Mouse (Mus musculus): ENCODE measurements around the gene Epb41l5.

Epb41l5 gene

DNA sequence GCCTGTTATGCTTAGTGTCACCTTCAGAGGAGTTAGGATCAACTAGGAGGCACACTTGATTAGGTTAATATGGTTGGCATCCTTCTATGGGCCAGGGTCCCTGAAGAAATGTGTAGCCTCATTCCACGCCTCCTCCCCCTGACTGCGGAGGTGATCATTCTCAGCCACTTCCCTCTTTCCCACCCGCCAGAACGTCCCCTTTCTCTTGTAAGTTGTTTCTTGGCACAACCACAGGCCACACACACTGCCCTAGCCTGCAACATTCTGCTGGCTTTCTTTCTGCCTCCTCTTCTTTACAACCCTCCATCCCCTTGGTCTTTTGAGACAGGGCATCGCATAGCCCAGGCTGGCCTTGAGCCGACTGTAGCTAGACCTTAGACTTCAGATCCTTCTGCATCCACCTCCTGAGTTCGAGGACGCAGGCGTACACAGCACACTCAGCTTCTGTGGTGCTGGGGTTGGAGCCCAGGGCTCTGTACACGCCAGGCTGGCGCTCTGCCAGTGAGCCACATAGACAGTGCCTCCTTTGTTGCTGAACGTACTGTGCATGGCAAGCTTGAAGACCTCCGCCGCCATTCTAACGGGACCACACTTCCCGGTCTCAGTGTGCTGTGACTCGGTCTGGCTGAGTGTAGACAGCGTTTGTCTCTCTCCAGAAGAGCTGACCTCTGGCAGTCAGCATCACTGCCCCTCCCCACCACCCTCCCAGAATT lies 115.6 kb downstream of the Epb41l5 start:
- no peak for DNase-seq (ENCODE audit: low spot score in 2 of 2)

DNA sequence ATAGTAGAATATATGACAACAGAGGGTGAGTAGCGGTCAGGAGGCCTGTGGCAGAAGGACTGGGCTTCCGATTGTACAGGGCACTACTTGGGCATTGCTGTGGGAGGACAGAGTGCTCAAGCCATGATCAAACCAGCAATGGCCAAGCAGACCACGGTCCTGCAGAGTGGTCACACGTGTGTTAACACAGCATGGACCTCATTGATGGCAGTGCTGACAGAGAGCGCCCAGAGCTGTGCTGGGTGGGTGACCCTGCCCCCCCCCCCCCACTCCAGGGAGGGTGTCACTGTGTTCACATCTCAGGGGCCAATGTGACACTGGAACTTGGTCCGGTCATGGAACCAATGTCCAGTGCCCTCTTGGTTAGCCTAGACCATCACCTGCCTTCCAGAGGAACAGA lies 116.6 kb downstream of the Epb41l5 start:
- DNase-seq (ENCODE audit: low spot score in 2 of 2): no peak

DNA sequence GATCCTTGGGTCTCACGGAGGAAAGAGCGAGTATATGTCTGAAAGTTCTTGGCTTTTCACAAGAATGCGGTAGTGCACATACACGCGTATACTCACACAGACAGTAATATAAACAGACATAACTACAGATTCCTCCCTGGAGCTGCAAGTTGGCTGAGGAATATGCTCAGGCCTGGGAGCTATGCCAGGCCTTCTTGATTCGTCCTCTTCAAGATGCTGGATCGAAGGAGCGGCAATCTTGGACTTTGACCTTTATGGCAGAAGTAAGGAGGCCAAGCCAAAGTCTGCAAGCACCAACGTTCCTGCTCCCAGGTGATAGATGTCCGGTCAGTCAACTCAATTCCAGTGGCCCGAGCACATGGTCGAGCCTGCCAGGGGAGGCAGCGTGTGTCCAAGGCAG lies 117.9 kb downstream of the Epb41l5 start:
- DNase-seq (ENCODE audit: low spot score in 2 of 2): no peak

- peak; percentile 79 to 87 for DNase-seq (ENCODE audit: low spot score in 2 of 2)
These were observed 122.9 kb downstream of the Epb41l5 start, which contains the start of gene Tmem185b for GRCm38 (mm10) chr1:119525689-119526591. TSS of gene Tmem185b (plus strand) at chr1:119526160.

DNA sequence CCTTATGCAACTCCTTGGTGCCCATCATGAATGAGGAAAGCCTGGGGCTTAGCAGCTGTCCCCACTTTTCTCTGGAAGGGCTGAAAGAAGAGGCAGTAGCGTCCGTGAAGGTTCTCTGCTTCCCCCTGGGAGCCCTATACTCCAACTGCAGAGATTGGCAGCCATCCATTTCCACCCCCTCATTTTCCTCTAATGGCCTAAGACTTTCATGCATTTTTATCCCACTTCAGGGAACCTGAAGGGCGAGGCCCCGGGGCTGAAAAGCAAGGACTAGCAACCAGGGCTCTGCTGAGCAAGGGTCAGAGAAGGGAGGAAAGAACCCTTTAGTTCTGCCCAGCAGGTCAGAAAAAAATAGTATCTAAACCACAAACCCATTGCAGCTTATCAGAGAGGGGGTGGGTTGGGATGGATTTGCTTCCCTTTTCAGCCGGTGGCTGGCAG lies 123.8 kb downstream of the Epb41l5 start:
- no peak for DNase-seq (ENCODE audit: low spot score in 2 of 2)

DNA sequence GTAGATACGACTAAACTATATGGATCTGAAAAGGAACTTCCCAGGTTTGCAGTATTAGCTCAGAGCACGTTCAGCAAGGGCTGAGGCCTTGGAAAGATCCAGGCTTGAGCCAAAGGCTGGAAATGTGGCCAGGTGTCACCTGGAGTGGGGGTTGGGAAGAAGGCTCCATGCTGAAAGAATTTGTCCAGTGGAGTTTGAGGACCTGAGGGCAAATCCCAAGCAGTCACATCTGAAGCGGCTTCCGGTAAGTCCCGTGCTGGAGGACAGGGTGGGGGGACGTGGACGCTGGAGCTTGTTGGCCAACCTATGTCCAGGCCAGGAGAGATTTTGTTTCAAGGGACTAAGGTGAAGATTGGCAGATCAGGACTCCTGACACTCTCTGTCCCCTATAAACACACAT lies 125.0 kb downstream of the Epb41l5 start:
- no peak for DNase-seq (ENCODE audit: low spot score in 2 of 2)

- DNase-seq (ENCODE audit: low spot score in 2 of 2): no peak
These were observed 125.4 kb downstream of the Epb41l5 start for GRCm38 (mm10) chr1:119523369-119523768.

DNA sequence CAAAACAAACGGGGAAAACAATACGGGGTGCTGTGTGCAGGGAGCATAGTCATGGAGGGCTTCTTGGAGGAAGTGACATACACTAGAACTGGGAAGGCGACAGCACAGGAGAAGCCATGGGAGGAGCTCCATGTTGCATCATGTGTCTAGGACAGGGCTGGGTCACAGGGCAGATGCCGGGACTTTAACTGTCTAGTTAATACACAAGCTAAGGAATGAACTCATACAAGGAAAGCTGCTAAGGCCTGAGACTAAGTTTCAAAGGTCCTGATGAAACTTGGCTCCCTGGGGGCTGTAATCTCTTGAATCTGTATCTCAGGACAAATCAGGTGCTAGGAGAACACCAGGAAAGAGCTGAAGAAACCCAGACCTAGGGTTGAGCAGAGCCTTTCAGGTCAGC lies 126.1 kb downstream of the Epb41l5 start:
- no peak for DNase-seq (ENCODE audit: low spot score in 2 of 2)

- DNase-seq (ENCODE audit: low spot score in 2 of 2): no peak
These were observed 127.1 kb downstream of the Epb41l5 start for GRCm38 (mm10) chr1:119521681-119522080.

DNA sequence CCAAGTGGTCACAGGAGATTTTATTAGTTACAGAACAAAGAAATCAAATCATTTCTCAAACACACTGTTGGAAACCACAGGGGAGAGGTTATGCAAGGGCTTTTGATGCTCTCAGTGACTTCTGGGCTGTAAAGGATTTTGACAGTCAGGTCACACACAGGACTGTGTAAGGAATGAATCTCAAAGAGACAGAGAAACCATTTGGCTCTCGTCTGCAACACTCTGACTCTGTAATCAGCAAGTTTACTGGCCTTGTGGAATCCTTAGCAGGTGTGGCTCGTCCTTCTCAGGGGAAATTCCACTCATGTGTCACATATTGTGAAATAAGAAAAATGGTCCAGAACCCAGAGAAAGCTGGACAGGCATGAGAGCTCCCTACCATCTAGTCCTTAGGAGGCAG lies 127.8 kb downstream of the Epb41l5 start:
- no peak for DNase-seq (ENCODE audit: low spot score in 2 of 2)

DNA sequence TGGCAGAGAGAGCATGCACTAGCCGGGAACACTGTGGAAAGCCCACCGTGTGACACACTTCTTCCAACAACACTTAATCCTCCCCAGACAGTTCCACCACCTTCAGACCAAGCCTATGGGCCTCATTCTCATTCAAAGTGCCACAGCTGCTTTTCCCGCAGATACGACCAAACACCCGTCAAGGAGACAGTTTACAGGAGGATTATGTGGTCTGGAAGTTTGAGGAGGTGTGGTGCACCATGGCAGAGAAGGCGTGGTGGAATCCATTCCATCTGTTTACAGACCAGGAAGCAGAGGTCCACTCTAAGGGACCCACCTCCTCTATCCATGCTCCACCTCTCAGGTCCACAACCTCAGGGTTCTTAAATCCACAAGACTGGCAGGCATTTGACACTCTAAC lies 129.5 kb downstream of the Epb41l5 start:
- no peak for DNase-seq (ENCODE audit: low spot score in 2 of 2)

DNA sequence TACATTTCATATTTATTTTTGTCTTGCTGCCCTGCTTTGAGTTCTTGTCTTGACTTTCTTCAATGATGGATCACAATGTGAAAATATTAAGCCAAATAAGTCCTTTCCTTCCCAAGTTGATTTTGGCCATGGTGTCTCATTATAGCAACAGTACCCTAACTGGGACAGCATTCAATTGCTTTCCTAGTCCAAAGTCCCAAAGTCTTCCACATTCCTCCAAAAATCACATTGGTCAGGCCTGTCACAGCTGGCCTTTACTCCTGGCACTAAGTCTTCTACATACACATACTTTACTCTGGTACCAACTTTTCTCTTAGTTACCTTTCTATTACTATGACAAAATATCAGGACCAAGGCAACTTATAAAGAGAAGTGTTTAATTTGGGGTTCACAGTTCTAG lies 130.0 kb downstream of the Epb41l5 start:
- DNase-seq (ENCODE audit: low spot score in 2 of 2): no peak

- no peak for DNase-seq (ENCODE audit: low spot score in 2 of 2)
These were observed 130.7 kb downstream of the Epb41l5 start for GRCm38 (mm10) chr1:119518060-119518459.

GRCm38 (mm10) chr1:119510857-119511256 lies 137.9 kb downstream of the Epb41l5 start:
- no peak for DNase-seq (ENCODE audit: low spot score in 2 of 2)

GRCm38 (mm10) chr1:119510409-119510808 lies 138.4 kb downstream of the Epb41l5 start:
- no peak for DNase-seq (ENCODE audit: low spot score in 2 of 2)

GRCm38 (mm10) chr1:119509474-119509873 lies 139.3 kb downstream of the Epb41l5 start:
- no peak for DNase-seq (ENCODE audit: low spot score in 2 of 2)

DNA sequence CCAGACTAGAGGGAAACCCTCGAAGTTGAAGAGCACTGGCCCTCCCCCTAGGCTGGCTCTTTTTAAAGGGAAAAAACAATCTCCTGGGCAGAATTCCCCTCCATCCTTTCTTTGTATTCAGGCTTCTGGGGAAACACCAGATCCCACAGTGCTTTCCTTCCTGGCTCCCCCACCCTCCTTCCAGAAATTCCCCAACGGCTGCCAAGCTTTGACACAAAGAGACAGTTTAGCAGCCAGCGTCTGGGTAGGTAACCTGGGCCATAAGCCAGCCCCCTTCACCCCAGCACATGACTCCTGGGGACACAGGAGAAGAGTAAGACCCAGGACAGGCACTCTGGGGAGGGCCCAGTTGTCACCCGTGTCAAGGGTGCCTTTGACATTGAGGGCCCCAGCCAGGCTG lies 140.3 kb downstream of the Epb41l5 start:
- DNase-seq (ENCODE audit: low spot score in 2 of 2): no peak

GRCm38 (mm10) chr1:119505951-119506350 lies 142.8 kb downstream of the Epb41l5 start:
- DNase-seq (ENCODE audit: low spot score in 2 of 2): no peak

- DNase-seq (ENCODE audit: low spot score in 2 of 2): peak; percentile 62 to 87
These were observed 144.3 kb downstream of the Epb41l5 start, which contains the start of gene Ralb for GRCm38 (mm10) chr1:119504260-119505062. TSS of gene Ralb (minus strand) at chr1:119504794.

- no peak for DNase-seq (ENCODE audit: low spot score in 2 of 2)
These were observed 145.0 kb downstream of the Epb41l5 start for GRCm38 (mm10) chr1:119503808-119504207.

DNA sequence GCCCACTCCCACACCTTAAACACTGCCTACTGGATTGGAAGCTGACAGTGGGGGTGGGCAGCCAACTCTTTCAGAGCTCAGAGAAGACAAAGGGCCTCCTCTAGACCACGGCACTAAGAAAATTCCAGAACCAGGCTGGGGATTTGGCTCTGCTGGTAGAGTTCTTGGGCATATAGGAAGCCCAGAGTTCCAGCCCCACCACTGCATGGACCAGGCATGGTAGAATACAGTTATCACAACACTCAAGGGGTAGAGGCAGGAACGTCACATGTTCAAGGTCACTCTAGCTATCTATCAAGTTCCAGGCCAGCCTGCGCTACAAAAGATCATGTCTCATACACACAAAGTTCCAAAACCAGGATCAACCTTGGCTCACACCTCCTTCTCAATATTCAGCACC lies 145.6 kb downstream of the Epb41l5 start:
- no peak for DNase-seq (ENCODE audit: low spot score in 2 of 2)

DNA sequence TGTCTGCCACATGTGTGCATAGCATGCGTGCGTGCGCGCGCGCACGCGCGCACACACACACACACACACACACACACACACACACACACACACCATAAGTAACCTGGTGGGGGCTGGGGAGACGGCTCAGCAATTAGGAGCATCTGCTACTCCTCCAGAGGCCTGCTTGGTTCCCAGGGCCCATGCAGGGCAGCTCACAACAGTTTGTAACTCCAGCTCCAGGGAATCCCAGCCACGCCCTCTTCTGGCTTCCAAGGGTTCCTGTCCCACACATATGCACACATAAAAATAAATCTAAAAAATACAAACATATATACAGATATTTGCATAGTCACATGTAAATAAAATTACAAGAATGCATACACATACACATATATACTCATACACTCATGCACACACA lies 146.1 kb downstream of the Epb41l5 start:
- no peak for DNase-seq (ENCODE audit: low spot score in 2 of 2)
